Mouse (Mus musculus): ENCODE data around the gene Cox8a. TPM values are rescaled to one million over a fixed set of nuclear protein-coding genes. Genes with fewer than 3 reads are reported as not detected.

The Cox8a gene
- polyA plus RNA-seq, 1 experiment from 2014 or later: 1,377 TPM

DNA sequence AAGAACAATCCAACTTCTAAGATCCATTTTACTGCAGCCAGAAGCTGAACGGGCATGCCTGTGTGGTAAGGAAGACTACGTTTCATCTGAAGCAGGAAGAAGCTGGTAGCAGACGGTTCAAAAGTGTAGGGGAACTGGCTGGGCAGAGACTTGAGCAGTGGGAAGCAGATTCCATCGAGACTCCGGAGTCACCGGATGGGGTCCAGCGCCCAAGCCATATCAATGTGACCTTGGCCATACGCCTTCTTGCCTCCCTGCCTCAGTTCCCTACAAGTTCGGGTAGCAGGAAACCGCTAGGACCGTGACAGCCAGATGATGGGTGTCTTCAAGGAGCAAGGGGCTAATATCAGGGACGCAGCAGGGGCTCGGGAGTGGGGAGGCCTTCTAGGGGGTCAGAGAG is 22.9 kb upstream of the Cox8a start:
- no peaks in the 10 kb centered on the region for H3K27me3 ChIP-seq (replicated peaks)
- H3K9ac ChIP-seq: peak overlapping the region; percentile 69
- ATAC-seq (ENCODE audit: insufficient read depth, low FRiP score, low read depth): no peak
- H3K27ac ChIP-seq: peak overlapping the region; percentile 89
- H3K9me3 ChIP-seq: no peaks in the 10 kb centered on the region
- peaks cover 5% of the 10 kb centered on the region for H3K36me3 ChIP-seq
- WGBS: 1% methylated on average over 13 of the region's 13 CpGs
- peak overlapping the region; percentile 88 for H3K4me2 ChIP-seq
- peaks cover 7% of the 10 kb centered on the region for H3K4me1 ChIP-seq
- H3K4me3 ChIP-seq (replicated peaks): peak overlapping the region; percentile 86

DNA sequence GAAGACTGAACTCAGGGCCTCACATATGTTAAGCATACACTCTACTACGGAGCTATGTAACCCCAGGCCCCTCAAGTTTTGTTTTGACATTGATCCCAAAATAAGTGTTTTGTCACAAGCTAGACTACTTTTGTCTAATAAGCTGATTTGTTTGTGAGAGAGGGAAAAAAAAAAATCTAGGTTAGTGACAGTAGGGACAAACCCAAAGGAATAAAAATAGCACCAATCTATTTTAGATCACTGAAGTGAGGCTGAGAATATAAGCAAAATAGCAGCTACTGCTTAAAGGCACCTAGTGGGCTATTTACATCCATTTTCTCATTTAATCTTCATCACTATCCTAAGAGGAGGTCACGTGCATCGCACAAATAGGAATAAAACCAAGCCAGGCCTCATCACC is 22.2 kb upstream of the Cox8a start:
- 90% methylated on average over 3 of the region's 3 CpGs for WGBS
- Histone ChIP-seq H3K4me3 (replicated peaks) (peak overlapping the region; percentile 86; the same call in 1 of the 2 replicates), H3K27ac (no peak overlapping the region)

DNA sequence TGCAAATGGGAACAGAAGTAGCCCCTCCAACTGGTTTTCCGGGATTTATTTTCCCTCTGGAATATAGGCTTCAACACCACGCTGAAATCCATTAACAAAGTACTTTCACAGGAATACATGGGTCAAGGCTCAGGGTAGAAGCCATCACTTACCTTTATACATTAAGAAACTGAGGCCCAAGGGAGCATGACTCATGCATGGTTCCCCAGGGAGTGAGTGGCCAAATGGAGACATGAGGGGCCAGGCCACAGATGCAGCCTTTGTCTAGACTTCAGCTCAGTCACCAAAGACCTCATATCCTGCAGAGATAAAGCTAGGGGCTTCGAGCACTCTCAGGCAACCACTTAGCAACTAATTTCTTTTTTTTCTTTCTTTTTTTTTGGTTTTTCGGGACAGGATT is 19.3 kb upstream of the Cox8a start:
- WGBS: 87% methylated on average over 4 of the region's 4 CpGs
- Histone ChIP-seq H3K36me3 (peaks cover 9% of the 10 kb centered on the region), H3K4me1 (peaks cover 7% of the 10 kb centered on the region), H3K27ac (no peak overlapping the region), H3K27me3 (replicated peaks) (no peaks in the 10 kb centered on the region), H3K9ac (no peak overlapping the region), H3K4me3 (replicated peaks) (no peak overlapping the region), H3K4me2 (no peak overlapping the region), H3K9me3 (no peaks in the 10 kb centered on the region)
- no peak for ATAC-seq (ENCODE audit: insufficient read depth, low FRiP score, low read depth)

More for the DNA sequence above, 22.2 kb upstream of the Cox8a start:
- Histone ChIP-seq H3K4me2 (peak overlapping the region; percentile 88), H3K4me1 (peaks cover 7% of the 10 kb centered on the region), H3K9ac (peak overlapping the region; percentile 69; the same call in 1 of the 2 replicates), H3K36me3 (peaks cover 5% of the 10 kb centered on the region), H3K9me3 (no peaks in the 10 kb centered on the region), H3K27me3 (replicated peaks) (no peaks in the 10 kb centered on the region)
- ATAC-seq (ENCODE audit: insufficient read depth, low FRiP score, low read depth): no peak

DNA sequence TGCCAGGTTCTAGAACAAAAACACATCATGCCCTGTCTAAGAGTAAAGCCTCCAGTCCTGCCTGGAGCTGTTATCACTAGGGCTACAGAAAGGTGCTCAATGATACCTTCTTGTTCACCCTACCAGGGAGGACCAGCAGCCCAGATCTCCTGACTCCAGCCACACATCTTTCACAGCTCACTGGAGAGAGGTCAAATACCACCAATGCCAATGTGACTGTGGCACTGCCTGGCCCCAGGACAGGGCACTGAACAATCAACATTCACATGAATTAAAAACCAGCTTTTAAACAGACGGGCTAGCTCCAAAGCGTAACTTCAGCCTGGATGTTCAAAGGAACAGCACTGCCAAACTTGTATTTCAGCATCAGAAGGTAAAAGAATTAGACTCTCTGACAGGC is 18.6 kb upstream of the Cox8a start:
- ATAC-seq (ENCODE audit: insufficient read depth, low FRiP score, low read depth): no peak
- no peaks in the 10 kb centered on the region for H3K27me3 ChIP-seq (replicated peaks)
- no peak overlapping the region for H3K9ac ChIP-seq
- H3K36me3 ChIP-seq: peaks cover 16% of the 10 kb centered on the region
- H3K4me3 ChIP-seq (replicated peaks): no peak overlapping the region
- H3K4me1 ChIP-seq: peaks cover 7% of the 10 kb centered on the region
- no peak overlapping the region for H3K4me2 ChIP-seq
- 92% methylated on average over 2 of the region's 2 CpGs for WGBS
- no peaks in the 10 kb centered on the region for H3K9me3 ChIP-seq
- no peak overlapping the region for H3K27ac ChIP-seq

DNA sequence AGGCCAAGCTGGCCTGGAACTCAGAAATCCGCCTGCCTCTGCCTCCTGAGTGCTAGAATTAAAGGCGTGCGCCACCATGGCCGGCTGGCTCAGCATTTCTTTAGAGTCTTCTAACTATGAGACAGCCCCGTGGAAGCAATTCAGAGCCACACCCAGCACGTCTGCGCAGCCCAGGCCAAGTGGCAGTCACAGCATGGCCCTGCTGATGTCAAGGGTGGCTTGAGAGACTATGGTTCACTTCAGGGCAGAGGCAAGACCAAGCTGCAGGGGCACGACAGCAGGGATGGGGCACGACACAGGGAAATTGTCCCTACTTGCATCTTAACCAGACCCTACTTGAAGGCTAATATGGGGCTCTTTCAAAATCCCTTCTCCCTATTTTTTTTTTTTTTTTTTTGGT is 18.0 kb upstream of the Cox8a start:
- Histone ChIP-seq H3K4me3 (replicated peaks) (no peak overlapping the region), H3K27ac (no peak overlapping the region), H3K9me3 (no peaks in the 10 kb centered on the region), H3K4me1 (peaks cover 7% of the 10 kb centered on the region), H3K9ac (no peak overlapping the region), H3K36me3 (peaks cover 17% of the 10 kb centered on the region), H3K4me2 (no peak overlapping the region), H3K27me3 (replicated peaks) (no peaks in the 10 kb centered on the region)
- WGBS: 94% methylated on average over 9 of the region's 9 CpGs
- ATAC-seq (ENCODE audit: insufficient read depth, low FRiP score, low read depth): no peak

DNA sequence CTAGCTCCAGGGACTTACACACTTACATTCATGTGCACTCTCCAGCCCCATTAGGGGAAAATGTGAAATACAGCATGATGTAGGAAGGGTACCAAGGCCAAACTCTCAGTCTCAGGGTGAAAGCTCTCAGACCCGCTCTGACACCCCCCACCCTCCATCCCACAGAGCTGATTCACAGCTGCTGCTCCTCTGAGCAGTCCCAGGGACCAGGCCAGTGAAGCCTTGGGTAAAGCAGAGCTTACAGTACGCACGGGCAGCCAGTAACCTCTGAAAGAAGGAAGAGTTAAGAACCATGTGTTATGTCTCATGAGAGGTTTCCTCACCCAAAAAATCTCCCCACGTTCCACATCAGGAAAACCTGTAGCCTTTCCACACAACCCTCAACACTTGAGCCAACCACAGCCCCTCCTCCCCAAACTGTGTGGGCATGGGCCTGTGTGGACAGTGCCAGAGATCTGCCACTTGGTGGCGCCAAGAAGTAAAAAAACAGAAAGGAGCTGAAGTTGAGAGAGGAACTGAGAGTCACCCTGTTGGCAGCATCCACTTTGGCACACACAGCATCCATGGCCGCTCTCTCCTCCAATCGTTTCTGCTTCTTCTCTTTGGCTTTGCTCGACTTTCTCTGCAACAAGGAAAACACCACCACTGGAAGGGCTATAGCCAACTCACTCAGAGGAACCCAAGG is 17.3 kb upstream of the Cox8a start:
- Histone ChIP-seq H3K27me3 (replicated peaks) (no peaks in the 10 kb centered on the region), H3K36me3 (peaks cover 25% of the 10 kb centered on the region), H3K9me3 (no peaks in the 10 kb centered on the region), H3K9ac (no peak overlapping the region), H3K4me1 (peaks cover under 1% of the 10 kb centered on the region), H3K27ac (no peak overlapping the region), H3K4me3 (replicated peaks) (no peak overlapping the region), H3K4me2 (no peak overlapping the region)
- ATAC-seq (ENCODE audit: insufficient read depth, low FRiP score, low read depth): peak; percentile 72; the same call in 1 of the 2 replicates
- 55% methylated on average over 8 of the region's 8 CpGs for WGBS

DNA sequence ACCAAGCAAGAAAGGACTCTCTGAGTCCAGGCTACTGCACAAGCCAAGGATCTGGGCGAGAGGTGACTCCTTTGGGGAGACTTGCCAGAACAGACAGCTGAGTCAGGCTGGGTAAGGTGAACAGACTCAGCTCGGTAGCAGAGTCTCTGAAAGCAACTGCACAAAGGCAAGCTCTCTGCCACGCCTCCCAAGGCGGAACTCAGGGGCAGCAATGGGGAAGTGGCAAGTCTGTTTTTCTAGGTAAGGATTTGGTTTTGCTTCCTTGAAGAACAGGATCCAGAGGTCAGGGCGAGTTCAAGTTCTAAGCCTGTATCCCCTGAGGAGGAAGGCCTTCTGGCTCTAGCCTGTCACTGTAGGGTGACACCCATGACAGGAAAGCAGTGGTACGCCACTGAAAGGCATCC is 9.1 kb upstream of the Cox8a start:
- H3K27ac ChIP-seq: peak overlapping the region; percentile 58
- H3K4me2 ChIP-seq: no peak overlapping the region
- H3K27me3 ChIP-seq (replicated peaks): no peaks in the 10 kb centered on the region
- H3K9me3 ChIP-seq: no peaks in the 10 kb centered on the region
- no peaks in the 10 kb centered on the region for H3K4me1 ChIP-seq
- WGBS: 73% methylated on average over 6 of the region's 6 CpGs
- no peak overlapping the region for H3K4me3 ChIP-seq (replicated peaks)
- peak; percentile 50 for ATAC-seq (ENCODE audit: insufficient read depth, low FRiP score, low read depth)
- no peak overlapping the region for H3K9ac ChIP-seq
- H3K36me3 ChIP-seq: peaks cover 35% of the 10 kb centered on the region

DNA sequence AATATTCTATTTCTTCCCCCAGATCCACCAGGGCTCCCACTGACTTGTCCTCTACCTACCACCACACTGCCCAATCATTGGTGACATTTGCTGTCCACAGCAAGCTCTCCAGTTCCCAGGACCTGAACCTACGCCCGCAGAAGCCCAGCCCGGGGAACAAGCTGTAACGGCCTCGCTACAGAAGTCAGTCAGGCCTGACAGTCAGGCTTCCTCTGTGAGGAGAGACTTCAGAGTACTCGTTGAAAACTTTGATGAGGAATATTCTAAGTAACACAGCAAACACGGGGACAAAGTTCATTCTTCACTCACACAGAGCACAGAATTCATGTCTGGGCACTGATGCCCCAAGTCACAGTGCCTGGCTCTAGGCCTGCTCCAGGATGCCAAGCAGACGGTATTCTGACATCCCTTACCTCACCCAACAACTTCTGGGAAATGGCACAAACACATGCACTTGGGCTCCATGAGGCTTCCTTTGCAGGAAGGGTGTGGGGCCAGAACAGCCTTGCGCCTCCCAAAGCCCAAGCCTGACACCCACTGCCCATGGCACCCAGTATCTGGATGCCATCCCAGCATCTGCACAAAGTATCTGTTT is 7.8 kb upstream of the Cox8a start:
- ATAC-seq (ENCODE audit: insufficient read depth, low FRiP score, low read depth): no peak
- H3K27ac ChIP-seq: no peak overlapping the region
- H3K9me3 ChIP-seq: no peaks in the 10 kb centered on the region
- H3K36me3 ChIP-seq: peaks cover 25% of the 10 kb centered on the region
- H3K4me3 ChIP-seq (replicated peaks): no peak overlapping the region
- no peak overlapping the region for H3K4me2 ChIP-seq
- no peaks in the 10 kb centered on the region for H3K4me1 ChIP-seq
- H3K9ac ChIP-seq: no peak overlapping the region
- no peaks in the 10 kb centered on the region for H3K27me3 ChIP-seq (replicated peaks)
- 84% methylated on average over 9 of the region's 9 CpGs for WGBS

DNA sequence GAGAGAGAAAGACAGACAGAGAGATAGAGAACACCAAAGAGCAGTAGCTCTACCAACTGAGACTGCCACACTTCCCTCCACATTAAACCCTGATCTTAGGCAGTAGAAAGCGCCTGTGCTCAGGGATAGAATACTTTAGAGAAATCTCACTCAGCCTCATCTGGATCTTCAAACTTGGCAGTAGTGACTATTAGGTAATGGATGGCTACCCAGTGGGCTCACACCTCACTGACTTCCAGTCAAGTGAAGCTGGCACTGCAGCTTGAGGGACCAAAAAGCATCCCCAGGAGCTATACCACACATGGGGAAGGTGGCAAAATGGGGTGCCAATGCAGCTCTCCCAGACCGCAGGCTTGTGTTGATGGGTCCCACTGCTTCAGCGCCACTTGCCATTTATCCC is 6.8 kb upstream of the Cox8a start:
- WGBS: 88% methylated on average over 3 of the region's 3 CpGs

DNA sequence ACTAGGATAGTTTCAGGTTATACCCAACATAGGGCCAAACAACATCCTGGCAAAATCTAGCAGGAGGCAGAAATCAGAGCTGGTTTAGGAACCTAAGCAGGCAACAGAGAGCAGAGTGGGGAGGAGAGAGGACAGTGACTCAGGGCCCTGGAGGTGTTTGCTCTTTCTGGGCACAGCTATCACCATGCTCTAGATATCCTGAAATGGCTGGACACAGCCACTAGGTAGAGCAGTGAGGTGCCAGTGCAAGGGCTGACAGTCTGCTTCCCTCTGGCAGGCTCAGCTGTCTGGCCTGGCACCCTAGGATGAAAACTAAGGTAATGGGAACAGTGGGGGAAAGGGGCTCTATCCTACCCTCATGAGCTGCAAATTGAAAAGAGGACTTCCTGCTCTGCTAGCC is 6.1 kb upstream of the Cox8a start:
- no peaks in the 10 kb centered on the region for H3K4me1 ChIP-seq
- ATAC-seq (ENCODE audit: insufficient read depth, low FRiP score, low read depth): no peak
- no peak overlapping the region for H3K9ac ChIP-seq
- H3K27ac ChIP-seq: no peak overlapping the region
- no peaks in the 10 kb centered on the region for H3K27me3 ChIP-seq (replicated peaks)
- H3K36me3 ChIP-seq: peaks cover 12% of the 10 kb centered on the region
- H3K4me3 ChIP-seq (replicated peaks): no peak overlapping the region
- H3K4me2 ChIP-seq: no peak overlapping the region
- H3K9me3 ChIP-seq: no peaks in the 10 kb centered on the region

More for the DNA sequence above, 6.8 kb upstream of the Cox8a start:
- no peak overlapping the region for H3K27ac ChIP-seq
- H3K9me3 ChIP-seq: no peaks in the 10 kb centered on the region
- H3K4me2 ChIP-seq: no peak overlapping the region
- H3K9ac ChIP-seq: no peak overlapping the region
- H3K4me3 ChIP-seq (replicated peaks): no peak overlapping the region
- H3K27me3 ChIP-seq (replicated peaks): no peaks in the 10 kb centered on the region
- no peak for ATAC-seq (ENCODE audit: insufficient read depth, low FRiP score, low read depth)
- H3K4me1 ChIP-seq: no peaks in the 10 kb centered on the region
- H3K36me3 ChIP-seq: peaks cover 16% of the 10 kb centered on the region

DNA sequence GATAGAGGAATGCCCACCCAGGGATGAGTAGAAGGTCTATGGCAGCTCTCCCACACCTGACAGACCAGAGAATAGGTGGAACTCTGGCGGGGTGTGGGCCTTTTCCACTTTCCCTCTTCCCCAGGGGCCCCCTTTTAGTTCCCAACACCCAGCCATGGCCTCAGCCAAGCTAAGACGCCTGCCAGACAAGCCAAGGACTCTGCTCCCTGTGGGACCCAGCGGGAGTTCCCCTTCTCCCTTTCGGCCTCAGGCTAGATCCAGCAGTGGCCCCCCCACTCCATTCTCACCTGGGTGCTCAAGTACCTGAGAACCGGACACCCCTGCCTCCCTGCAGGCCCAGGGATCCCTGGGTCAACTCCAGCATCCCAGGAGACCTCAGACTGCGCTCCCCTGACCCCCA is 4.8 kb upstream of the Cox8a start:
- H3K36me3 ChIP-seq: peaks cover 3% of the 10 kb centered on the region; the same call in 1 of the 2 replicates
- no peak for ATAC-seq (ENCODE audit: insufficient read depth, low FRiP score, low read depth)
- no peaks in the 10 kb centered on the region for H3K9me3 ChIP-seq
- H3K27me3 ChIP-seq (replicated peaks): no peaks in the 10 kb centered on the region
- no peak overlapping the region for H3K4me3 ChIP-seq (replicated peaks)
- no peak overlapping the region for H3K4me2 ChIP-seq
- peaks cover 4% of the 10 kb centered on the region for H3K4me1 ChIP-seq
- WGBS: 78% methylated on average over 6 of the region's 6 CpGs
- H3K27ac ChIP-seq: no peak overlapping the region
- H3K9ac ChIP-seq: no peak overlapping the region

DNA sequence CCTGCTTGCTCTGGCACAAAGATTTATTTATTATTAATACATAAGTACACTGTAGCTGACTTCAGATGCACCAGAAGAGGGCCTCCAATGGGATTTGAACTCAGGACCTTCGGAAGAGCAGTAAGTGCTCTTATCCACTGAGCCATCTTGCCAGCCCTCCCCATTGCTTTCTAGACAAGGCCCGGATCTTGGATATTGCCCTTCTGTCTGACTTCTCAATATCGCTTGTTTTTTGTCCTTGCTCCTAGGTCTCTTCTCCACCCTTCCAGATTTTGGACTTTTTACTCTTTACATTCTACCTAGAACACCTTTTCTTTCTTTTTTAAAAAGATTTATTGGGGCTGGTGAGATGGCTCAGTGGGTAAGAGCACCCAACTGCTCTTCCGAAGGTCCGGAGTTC is 1.3 kb upstream of the Cox8a start:
- Histone ChIP-seq H3K4me2 (no peak overlapping the region), H3K27ac (no peak overlapping the region), H3K36me3 (peaks cover 15% of the 10 kb centered on the region), H3K27me3 (replicated peaks) (no peaks in the 10 kb centered on the region), H3K9me3 (no peaks in the 10 kb centered on the region), H3K9ac (no peak overlapping the region), H3K4me1 (peaks cover 27% of the 10 kb centered on the region), H3K4me3 (replicated peaks) (no peak overlapping the region)
- ATAC-seq (ENCODE audit: insufficient read depth, low FRiP score, low read depth): no peak
- 95% methylated on average over 5 of the region's 5 CpGs for WGBS

Measured in stomach, embryonic 15.5 days (tissue).